Mouse (Mus musculus) granulocyte monocyte progenitor cell, adult 5-6 weeks (primary cell): ENCODE measurements at regions not wholly inside any gene's neighbourhood (a gene's known extent, or its start where the extent isn't known, plus 50 kb on each side); places are given as distances from the start of the nearest gene placed in this dataset.

ENCODE experiments used
- ATAC-seq: replicated peaks from 2 replicates; pipeline ENCODE4 v1.8.0; 2016; ENCODE audit warnings: mild to moderate bottlenecking, moderate TSS enrichment, inconsistent platforms; ENCODE audit not compliant: poor library complexity, severe bottlenecking

DNA sequence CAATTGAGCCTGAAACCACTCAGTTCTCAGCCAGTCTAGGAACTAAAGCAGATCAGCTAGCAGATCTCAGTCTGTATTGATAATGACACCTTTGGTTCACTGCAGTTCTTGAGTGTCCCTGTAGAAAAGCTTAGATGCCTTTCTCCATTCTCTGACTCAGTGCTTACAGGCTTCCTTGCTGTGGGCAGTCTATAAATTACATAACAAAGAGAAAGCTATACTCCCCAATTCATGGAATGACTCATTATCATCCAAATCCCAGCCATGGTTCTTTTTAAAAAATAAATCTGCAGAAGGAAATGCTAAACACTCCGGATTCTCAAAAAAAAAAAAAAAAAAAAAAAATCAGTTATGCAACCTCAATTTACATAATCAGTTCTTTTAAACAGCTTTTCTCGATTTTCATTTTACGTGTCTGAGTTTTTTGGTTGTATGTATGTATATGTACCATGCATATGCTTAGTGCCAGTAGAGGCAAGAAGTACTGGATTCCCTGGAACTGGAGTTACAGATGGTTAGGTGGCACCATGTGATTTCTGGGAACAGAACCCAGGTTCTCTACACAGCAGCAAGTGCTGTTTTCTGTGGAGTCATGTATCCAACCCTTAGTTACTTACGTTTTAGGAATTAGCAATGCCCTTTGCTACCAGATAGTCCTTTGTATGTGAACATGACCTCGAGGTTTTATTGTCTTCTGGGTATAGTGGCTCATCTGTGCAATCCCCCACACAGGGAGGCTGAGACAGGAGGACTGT, 71.5 kb upstream of the Slc39a10 start:
- no peak for ATAC-seq
